Comparison of ENCODE assay signal across 18 mouse cellular contexts in genomic region chr11:77005881-77006280, GRCm38 (mm10). TPM values are rescaled to one million over a fixed set of nuclear protein-coding genes. Genes with fewer than 3 reads are reported as not detected.
DNase-seq lines count a peak whose midpoint lies in the region; ATAC-seq lines count a peak whose summit lies in the region.
"Had no signal": no experiment of that assay in that cellular context is flagged by ENCODE, and none has a peak within 500 bp of the region (broad histone marks: within the 10 kb centered on the region; RNA-seq: fewer than 3 reads in every experiment).

No protein-coding gene starts in this region.

- ATAC-seq in CD4-positive, CD25-positive, alpha-beta regulatory T cell, adult 4 months: no peak
- ATAC-seq: activated CD4-positive, CD25-positive, alpha-beta regulatory T cell, adult 4 months; forebrain, embryonic 14.5 days; forebrain, embryonic 16.5 days; Patski had no signal

- intact Hi-C loops in gastrocnemius, postnatal 36 days (cut with DNase I): no loop called here
- intact Hi-C loops in heart, postnatal 14 days (cut with DNase I): no loop called here

- DNase-seq in 3T3-L1 (ENCODE audit: low read depth, low spot score) (peak; percentile 72), NIH3T3 (ENCODE audit: low read depth) (peak; percentile 81)
- DNase-seq in fibroblast of lung, adult 2 months (ENCODE audit: low read depth): peak; percentile 36
- DNase-seq in left cerebral cortex, adult 9 months (ENCODE audit: low spot score in 2 of 2): no peak
- no peak for DNase-seq in gastrocnemius, postnatal 36 days
- no peak for DNase-seq in heart, postnatal 14 days
- DNase-seq: adrenal gland, adult 8-10 months; adrenal gland, postnatal 14 days; cerebellum, adult 11 months; cerebellum, adult 8-10 months; cerebellum, adult 9-11 months had no signal

RNA-seq across cellular contexts. Expression of gene Slc6a4, which starts 7.5 kb away (rescaled TPM):
- under 1 TPM in 1 of 2 experiments, not detected in 1; 0.24 TPM for polyA plus RNA-seq in CD4-positive, CD25-positive, alpha-beta regulatory T cell, adult 4 months (2017; shearing (Covaris generic))
- total RNA-seq in gastrocnemius, postnatal 36 days (2021): under 1 TPM; 0.15 to 0.31 TPM
- total RNA-seq in heart, postnatal 14 days (2021): 1 to 10 TPM; 1.2 to 1.4 TPM
- total RNA-seq: CH12.LX had no signal
- polyA plus RNA-seq: activated CD4-positive, CD25-positive, alpha-beta regulatory T cell, adult 4 months; G1E had no signal

Comparison
In these comparisons a context has a peak if more than half of its experiments do, and no peak if none do; other contexts are left out.
1. DNase-seq: peak in 3T3-L1 (single experiment), NIH3T3 (single experiment) and fibroblast of lung, adult 2 months (single experiment); none in left cerebral cortex, adult 9 months (0 of 2), gastrocnemius, postnatal 36 days (0 of 2) and heart, postnatal 14 days (0 of 2).